Mouse (Mus musculus) neural tube, embryonic 11.5 days (tissue): ENCODE data around the gene Hunk. TPM values are rescaled to one million over a fixed set of nuclear protein-coding genes. Genes with fewer than 3 reads are reported as not detected.

Experiments
- ATAC-seq: fragments of 200-750 bp; cut with Nextera tagmentation; 2 replicates; pipeline ENCODE4 v1.8.0; 2017; ENCODE audit warnings: moderate number of reproducible peaks, mild to moderate bottlenecking, moderate TSS enrichment, moderate library complexity; ENCODE audit not compliant: insufficient read depth, low FRiP score, low TSS enrichment
- DNase-seq: peaks from one replicate; pipeline ENCODE4 v3.0.0-alpha.2; 2015; ENCODE audit warnings: low spot score
- H3K27ac ChIP-seq: fragments of 300-500 bp; sonication (generic); 2 replicates; pipeline ENCODE4 v1.5.1; 2014; ENCODE audit warnings: low read depth, mild to moderate bottlenecking, low read length
- H3K27me3 ChIP-seq: fragments of 300-500 bp; sonication (generic); 2 replicates; pipeline ENCODE4 v1.6.1; 2014; ENCODE audit warnings: mild to moderate bottlenecking, low read length, mixed read lengths; ENCODE audit not compliant: control insufficient read depth, insufficient read depth
- H3K36me3 ChIP-seq: fragments of 300-500 bp; sonication (generic); 2 replicates; pipeline ENCODE4 v1.6.1; 2014; ENCODE audit warnings: mild to moderate bottlenecking, low read length, moderate library complexity, mixed read lengths; ENCODE audit not compliant: control insufficient read depth, insufficient read depth
- H3K4me1 ChIP-seq: fragments of 300-500 bp; sonication (generic); 2 replicates; pipeline ENCODE4 v1.6.1; 2014; ENCODE audit warnings: low read length, mixed read lengths; ENCODE audit not compliant: control insufficient read depth, insufficient read depth
- H3K4me2 ChIP-seq: fragments of 300-500 bp; sonication (generic); 2 replicates; pipeline ENCODE4 v1.6.1; 2014; ENCODE audit warnings: low read depth, mild to moderate bottlenecking, moderate library complexity
- H3K4me3 ChIP-seq: fragments of 300-500 bp; sonication (generic); 2 replicates; pipeline ENCODE4 v1.5.1; 2014; ENCODE audit warnings: low read depth, low read length
- H3K9ac ChIP-seq: fragments of 300-500 bp; sonication (generic); 2 replicates; pipeline ENCODE4 v1.6.1; 2014; ENCODE audit warnings: mild to moderate bottlenecking, low read length
- H3K9me3 ChIP-seq: fragments of 300-500 bp; sonication (generic); 2 replicates; pipeline ENCODE4 v1.6.1; 2016; ENCODE audit warnings: low read length; ENCODE audit not compliant: control insufficient read depth
- WGBS: fragments of 180-500 bp; shearing (Covaris S2); extraction: QIAGEN DNeasy Blood & Tissue Kit; methylation state at CpG from one replicate; pipeline ENCODE4 v1.1.7; 2014; 5-methylcytosine and 5-hydroxymethylcytosine counted together
- polyA plus RNA-seq: library from polyadenylated mRNA; unstranded; fragments of >200 nt; fragmentation: Nextera tagmentation; extraction: Ambion mirVana; gene quantifications from 2 replicates; pipeline ENCODE4 v1.2.1, GENCODE M21; 2014

Gene Hunk
- polyA plus RNA-seq, 1 experiment from 2014 or later: 9.8 TPM

DNA sequence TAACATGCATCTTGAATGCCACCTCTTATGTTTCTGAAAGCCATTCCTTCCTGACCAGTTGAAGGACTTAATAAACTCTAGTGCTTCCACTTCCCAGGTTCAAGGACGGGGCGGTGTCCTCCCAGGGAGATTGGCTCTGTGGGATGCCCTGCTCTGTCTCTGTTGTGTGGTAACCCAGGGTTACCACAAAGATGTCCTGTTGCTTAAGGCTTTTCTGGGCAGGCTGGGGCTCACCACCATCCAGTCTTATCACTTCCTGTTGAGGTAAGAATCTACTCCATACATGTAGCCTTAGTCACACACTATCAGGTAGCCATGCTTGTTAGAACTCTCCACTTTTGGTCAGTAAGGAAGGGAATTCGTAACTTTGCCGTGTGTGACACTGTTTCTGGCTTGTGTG, 49.4 kb downstream of the Hunk start:
- Histone ChIP-seq H3K4me2 (no peak overlapping the region), H3K27ac (no peak overlapping the region), H3K9me3 (no peaks in the 10 kb centered on the region), H3K36me3 (peaks cover 12% of the 10 kb centered on the region), H3K4me1 (peaks cover 7% of the 10 kb centered on the region), H3K9ac (no peak overlapping the region), H3K27me3 (no peaks in the 10 kb centered on the region), H3K4me3 (no peak overlapping the region)
- ATAC-seq: no peak
- 68% methylated on average over 4 of the region's 4 CpGs for WGBS
- no peak for DNase-seq

DNA sequence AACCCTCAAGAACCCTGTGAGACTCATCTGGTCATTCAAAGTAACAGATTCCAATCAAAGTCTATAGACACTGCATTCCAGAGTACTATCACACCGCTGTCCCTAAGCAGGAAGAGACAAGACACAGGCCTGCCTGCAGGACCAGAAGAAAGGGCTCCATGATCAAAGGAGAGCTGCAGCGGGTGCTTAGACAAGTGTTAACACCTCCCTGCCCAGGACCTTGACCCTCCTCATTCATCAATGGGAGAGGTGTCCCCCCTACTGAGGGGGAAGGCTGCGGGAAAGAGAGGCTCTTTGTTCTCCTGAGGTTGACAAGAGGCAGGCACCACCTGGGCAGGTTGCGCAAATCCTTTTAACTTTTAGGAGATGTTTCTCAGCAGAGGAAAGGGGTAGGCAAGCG, 51.5 kb downstream of the Hunk start:
- peaks cover 12% of the 10 kb centered on the region for H3K36me3 ChIP-seq
- H3K27ac ChIP-seq: no peak overlapping the region
- no peak overlapping the region for H3K4me3 ChIP-seq
- peaks cover 7% of the 10 kb centered on the region for H3K4me1 ChIP-seq
- H3K27me3 ChIP-seq: no peaks in the 10 kb centered on the region
- no peak overlapping the region for H3K4me2 ChIP-seq
- ATAC-seq: no peak
- H3K9ac ChIP-seq: no peak overlapping the region
- no peak for DNase-seq
- H3K9me3 ChIP-seq: no peaks in the 10 kb centered on the region
- 26% methylated on average over 5 of the region's 5 CpGs for WGBS

GRCm38 (mm10) chr16:90439493-90439892, 53.7 kb downstream of the Hunk start:
- no peak overlapping the region for H3K4me3 ChIP-seq
- no peaks in the 10 kb centered on the region for H3K36me3 ChIP-seq
- H3K27ac ChIP-seq: no peak overlapping the region
- H3K4me2 ChIP-seq: no peak overlapping the region
- H3K27me3 ChIP-seq: no peaks in the 10 kb centered on the region
- no peak for ATAC-seq
- no peaks in the 10 kb centered on the region for H3K9me3 ChIP-seq
- H3K9ac ChIP-seq: no peak overlapping the region
- 81% methylated on average over 6 of the region's 6 CpGs for WGBS
- peaks cover 7% of the 10 kb centered on the region for H3K4me1 ChIP-seq
- DNase-seq: no peak

DNA sequence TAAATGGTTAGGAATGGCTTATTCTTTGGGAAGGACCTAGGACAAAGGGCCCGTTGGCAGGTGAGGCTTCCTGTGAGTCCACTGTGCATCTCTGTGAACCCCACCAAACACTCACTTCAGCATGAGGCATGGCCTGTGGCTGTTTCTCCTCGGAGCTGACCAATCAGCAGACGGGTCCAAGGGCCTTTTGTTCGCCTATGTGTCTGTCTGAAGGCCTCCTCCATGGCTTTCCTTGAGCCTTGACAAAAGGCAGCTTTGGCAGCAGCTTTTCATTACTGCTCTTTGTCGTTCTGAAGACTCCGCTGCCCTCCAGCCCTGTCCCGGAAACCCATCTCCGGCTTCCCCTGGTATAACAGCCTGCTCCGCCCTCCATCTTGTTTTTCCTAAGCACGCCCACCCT, 54.8 kb downstream of the Hunk start:
- WGBS: 67% methylated on average over 10 of the region's 10 CpGs
- no peak overlapping the region for H3K9ac ChIP-seq
- H3K36me3 ChIP-seq: no peaks in the 10 kb centered on the region
- ATAC-seq: no peak
- no peak overlapping the region for H3K27ac ChIP-seq
- H3K4me2 ChIP-seq: no peak overlapping the region
- no peak for DNase-seq
- no peak overlapping the region for H3K4me3 ChIP-seq
- H3K4me1 ChIP-seq: peaks cover 7% of the 10 kb centered on the region
- H3K9me3 ChIP-seq: no peaks in the 10 kb centered on the region
- H3K27me3 ChIP-seq: no peaks in the 10 kb centered on the region

GRCm38 (mm10) chr16:90442991-90443390, 57.2 kb downstream of the Hunk start:
- no peak for ATAC-seq
- H3K36me3 ChIP-seq: no peaks in the 10 kb centered on the region
- 75% methylated on average over 6 of the region's 6 CpGs for WGBS

DNA sequence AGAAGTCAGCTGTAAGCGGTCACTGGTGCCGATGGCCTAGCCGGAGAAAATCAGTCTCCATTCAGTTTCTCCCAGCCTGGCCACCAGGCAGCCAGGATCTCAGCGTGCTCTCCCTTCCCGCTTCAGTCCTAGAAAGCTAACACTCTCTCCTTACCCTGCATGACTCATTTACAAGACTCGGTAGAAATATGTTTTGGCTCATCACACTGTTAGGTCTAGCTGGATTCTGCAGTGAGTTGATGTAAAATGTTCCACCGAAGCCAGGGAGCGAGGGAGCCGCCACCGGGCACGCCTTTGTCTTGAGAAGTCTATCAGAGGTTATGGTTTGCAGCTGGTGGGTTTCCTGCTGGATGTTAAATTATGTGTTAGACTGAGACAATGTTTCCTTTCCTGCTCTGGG, 67.4 kb downstream of the Hunk start:
- Histone ChIP-seq H3K4me3 (no peak overlapping the region), H3K4me1 (peaks cover 6% of the 10 kb centered on the region), H3K4me2 (no peak overlapping the region), H3K9me3 (no peaks in the 10 kb centered on the region), H3K36me3 (peaks cover 2% of the 10 kb centered on the region), H3K27ac (no peak overlapping the region), H3K27me3 (no peaks in the 10 kb centered on the region), H3K9ac (no peak overlapping the region)
- DNase-seq: no peak
- WGBS: 57% methylated on average over 11 of the region's 11 CpGs
- no peak for ATAC-seq

More at GRCm38 (mm10) chr16:90442991-90443390, 57.2 kb downstream of the Hunk start:
- Histone ChIP-seq H3K9ac (no peak overlapping the region), H3K27me3 (no peaks in the 10 kb centered on the region), H3K4me3 (no peak overlapping the region), H3K4me1 (no peaks in the 10 kb centered on the region), H3K27ac (no peak overlapping the region), H3K4me2 (no peak overlapping the region), H3K9me3 (no peaks in the 10 kb centered on the region)
- no peak for DNase-seq

GRCm38 (mm10) chr16:90456495-90457125, 70.8 kb downstream of the Hunk start:
- H3K9ac ChIP-seq: no peak overlapping the region
- no peak overlapping the region for H3K4me3 ChIP-seq
- ATAC-seq (no peak), DNase-seq (no peak)
- no peaks in the 10 kb centered on the region for H3K9me3 ChIP-seq
- no peak overlapping the region for H3K27ac ChIP-seq
- no peaks in the 10 kb centered on the region for H3K27me3 ChIP-seq
- H3K36me3 ChIP-seq: peaks cover 2% of the 10 kb centered on the region
- WGBS: 87% methylated on average over 7 of the region's 7 CpGs
- H3K4me2 ChIP-seq: no peak overlapping the region
- H3K4me1 ChIP-seq: peaks cover 13% of the 10 kb centered on the region

- H3K9me3 ChIP-seq: no peaks in the 10 kb centered on the region
- H3K9ac ChIP-seq: no peak overlapping the region
- H3K36me3 ChIP-seq: peaks cover 4% of the 10 kb centered on the region
- H3K4me3 ChIP-seq: no peak overlapping the region
- 51% methylated on average over 11 of the region's 11 CpGs for WGBS
- DNase-seq: no peak
- H3K27ac ChIP-seq: no peak overlapping the region
- ATAC-seq: no peak; the same call in 1 of the 2 replicates
- H3K27me3 ChIP-seq: no peaks in the 10 kb centered on the region
- no peak overlapping the region for H3K4me2 ChIP-seq
- H3K4me1 ChIP-seq: peaks cover 7% of the 10 kb centered on the region; the same call in 1 of the 2 replicates
These were observed 73.2 kb downstream of the Hunk start for GRCm38 (mm10) chr16:90458899-90459610.
